Mouse (Mus musculus): ENCODE results near the gene Armh3. TPM values are rescaled to one million over a fixed set of nuclear protein-coding genes. Genes with fewer than 3 reads are reported as not detected.

Armh3 gene
- polyA plus RNA-seq, 1 experiment = 5.7 TPM

DNA sequence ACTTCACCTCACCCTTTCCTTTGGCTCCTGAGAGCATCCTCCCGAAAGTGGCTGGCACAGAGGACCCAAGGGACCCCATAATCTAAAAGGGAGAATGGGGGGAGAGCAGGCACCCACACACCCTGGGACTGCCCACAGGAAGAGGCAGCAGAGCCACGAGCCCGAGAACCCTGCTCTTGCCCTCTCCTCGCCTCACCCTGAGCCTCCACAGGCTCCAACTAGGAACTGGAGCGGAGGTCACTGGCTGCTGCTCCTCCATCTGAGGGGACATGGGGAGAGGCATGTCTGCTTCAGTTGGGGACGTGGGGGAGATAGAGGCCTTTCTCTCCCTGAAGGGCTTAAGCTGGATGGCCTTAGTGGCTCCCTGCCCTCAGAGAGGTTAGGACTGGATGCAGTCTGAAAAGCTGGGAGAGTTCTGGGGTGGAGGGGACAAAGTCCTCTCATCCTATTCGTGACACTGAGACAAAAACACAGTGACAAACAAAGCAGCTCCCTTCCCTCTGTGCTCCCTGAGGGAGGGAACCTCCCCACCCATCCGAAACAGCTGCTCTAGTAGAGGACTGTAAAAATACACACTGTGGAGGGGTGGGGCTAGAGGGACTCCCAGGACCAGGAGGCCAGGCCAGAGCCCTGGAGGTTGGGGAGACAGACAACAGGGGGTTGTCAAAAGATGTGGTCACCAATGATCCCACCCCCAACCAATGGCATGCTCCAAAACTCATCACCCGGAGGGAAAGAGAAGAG, 33.6 kb upstream of the Armh3 start:
- Histone ChIP-seq H3K36me3 (ENCODE audit: control insufficient read depth, insufficient read depth, low read length) (no peaks in the 10 kb centered on the region), H3K4me3 (ENCODE audit: control insufficient read depth, low read depth, low read length) (no peak overlapping the region), H3K27me3 (ENCODE audit: control insufficient read depth, insufficient read depth, low read length) (no peaks in the 10 kb centered on the region), H3K4me1 (ENCODE audit: control insufficient read depth, insufficient read depth, low read length) (no peaks in the 10 kb centered on the region), H3K27ac (ENCODE audit: control insufficient read depth, insufficient read depth, low read depth, low read length) (no peak overlapping the region)
- TF ChIP-seq CTCF (IDR thresholded peaks at IDR 0.05; ENCODE audit: control insufficient read depth, insufficient read depth, insufficient replicate concordance, low read depth, low read length) = no peak
- TF ChIP-seq POLR2A (IDR thresholded peaks at IDR 0.05; ENCODE audit: control insufficient read depth, low read depth, low read length) = no peak

DNA sequence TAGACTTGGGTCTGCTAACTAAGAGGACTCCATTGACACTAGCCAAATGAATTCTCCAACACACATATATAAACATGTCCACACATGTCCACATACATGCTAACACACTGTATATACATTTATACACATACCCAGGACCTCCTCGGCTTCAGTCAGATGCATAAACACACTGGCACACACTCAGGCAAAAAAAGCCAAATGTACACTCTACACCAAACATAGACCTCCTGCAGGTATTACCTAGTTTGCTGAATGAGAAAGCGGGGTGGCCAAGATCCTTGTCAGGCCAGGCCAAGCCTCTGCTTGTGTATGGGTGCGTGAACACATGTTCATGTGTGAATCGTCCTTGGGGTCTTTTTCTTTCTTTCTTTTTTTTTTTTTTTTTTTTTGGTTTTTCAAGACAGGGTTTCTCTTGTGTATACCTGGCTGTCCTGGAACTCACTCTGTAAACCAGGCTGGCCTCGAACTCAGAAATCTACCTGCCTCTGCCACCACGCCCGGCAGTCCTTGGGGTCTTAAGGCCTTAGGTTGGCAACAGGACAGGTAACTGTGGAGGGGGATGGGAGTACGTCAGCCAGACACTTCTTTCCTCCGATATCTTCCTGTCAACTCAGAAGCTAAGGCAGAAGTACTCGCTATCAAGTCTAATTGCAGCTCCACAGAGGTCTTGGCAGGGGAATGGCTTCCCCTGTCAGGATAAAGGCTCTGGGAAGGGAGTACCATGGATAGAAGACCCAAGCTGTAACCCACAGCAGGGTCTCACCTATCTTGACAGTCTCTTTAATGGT, 32.1 kb upstream of the Armh3 start:
- Histone ChIP-seq H3K36me3 (ENCODE audit: control insufficient read depth, insufficient read depth, low read length) (no peaks in the 10 kb centered on the region), H3K4me1 (ENCODE audit: control insufficient read depth, insufficient read depth, low read length) (no peaks in the 10 kb centered on the region; the same call in 1 of the 2 replicates), H3K27me3 (ENCODE audit: control insufficient read depth, insufficient read depth, low read length) (no peaks in the 10 kb centered on the region), H3K27ac (ENCODE audit: control insufficient read depth, insufficient read depth, low read depth, low read length) (no peak overlapping the region), H3K4me3 (ENCODE audit: control insufficient read depth, low read depth, low read length) (no peak overlapping the region)
- TF ChIP-seq POLR2A (IDR thresholded peaks at IDR 0.05; ENCODE audit: control insufficient read depth, low read depth, low read length) (no peak), CTCF (IDR thresholded peaks at IDR 0.05; ENCODE audit: control insufficient read depth, insufficient read depth, insufficient replicate concordance, low read depth, low read length) (no peak)

DNA sequence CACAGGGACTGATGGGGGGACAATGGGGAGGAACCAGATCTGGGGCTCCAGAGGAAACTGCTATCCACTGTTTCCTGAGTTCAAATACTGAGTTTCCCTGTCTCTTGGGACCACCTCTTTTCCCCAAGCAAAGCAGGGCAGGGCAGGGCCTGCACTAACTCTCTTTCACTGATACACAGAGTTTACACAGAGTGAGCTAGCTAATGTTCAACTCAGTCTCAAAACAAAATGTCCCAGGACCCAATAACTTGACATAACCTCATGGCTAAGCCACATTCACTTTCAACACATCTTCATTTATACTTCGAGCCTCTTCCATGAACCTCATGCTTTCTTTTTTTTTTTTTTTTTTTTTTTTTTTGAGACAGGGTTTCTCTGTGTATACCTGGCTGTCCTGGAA, 31.4 kb upstream of the Armh3 start:
- no peaks in the 10 kb centered on the region for H3K36me3 ChIP-seq (ENCODE audit: control insufficient read depth, insufficient read depth, low read length)

DNA sequence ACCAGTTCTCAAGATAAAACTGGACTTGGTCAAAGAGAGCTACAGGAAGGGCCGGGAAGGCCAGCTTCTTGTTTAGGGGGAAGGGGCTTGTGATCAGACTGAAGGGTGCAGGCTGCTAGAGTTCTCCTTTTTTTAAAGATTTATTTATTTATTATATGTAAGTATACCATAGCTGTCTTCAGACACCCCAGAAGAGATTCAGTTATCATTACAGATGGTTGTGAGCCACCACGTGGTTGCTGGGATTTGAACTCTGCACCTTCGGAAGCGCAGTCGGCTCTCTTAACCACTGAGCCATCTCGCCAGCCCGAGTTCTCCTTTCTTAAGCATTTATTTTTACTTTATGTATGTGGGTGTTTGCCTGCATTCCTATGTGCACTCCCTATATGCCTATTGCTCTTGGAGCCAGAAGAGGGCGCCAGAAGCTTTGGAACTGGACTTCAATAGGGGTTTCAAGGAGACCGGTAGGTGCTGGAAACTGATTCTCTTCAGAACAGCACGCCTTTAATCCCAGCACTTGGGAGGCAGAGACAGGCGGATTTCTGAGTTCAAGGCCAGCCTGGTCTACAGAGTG, 30.5 kb upstream of the Armh3 start:
- no peaks in the 10 kb centered on the region; the same call in 1 of the 2 replicates for H3K4me1 ChIP-seq (ENCODE audit: control insufficient read depth, insufficient read depth, low read length)
- H3K27me3 ChIP-seq (ENCODE audit: control insufficient read depth, insufficient read depth, low read length) = no peaks in the 10 kb centered on the region
- no peak for TF ChIP-seq POLR2A (IDR thresholded peaks at IDR 0.05; ENCODE audit: control insufficient read depth, low read depth, low read length)
- TF ChIP-seq CTCF (IDR thresholded peaks at IDR 0.05; ENCODE audit: control insufficient read depth, insufficient read depth, insufficient replicate concordance, low read depth, low read length) = no peak
- H3K36me3 ChIP-seq (ENCODE audit: control insufficient read depth, insufficient read depth, low read length) = no peaks in the 10 kb centered on the region
- H3K4me3 ChIP-seq (ENCODE audit: control insufficient read depth, low read depth, low read length) = no peak overlapping the region
- no peak overlapping the region for H3K27ac ChIP-seq (ENCODE audit: control insufficient read depth, insufficient read depth, low read depth, low read length)

More for the DNA sequence above, 31.4 kb upstream of the Armh3 start:
- Histone ChIP-seq H3K27me3 (ENCODE audit: control insufficient read depth, insufficient read depth, low read length) (no peaks in the 10 kb centered on the region), H3K4me1 (ENCODE audit: control insufficient read depth, insufficient read depth, low read length) (no peaks in the 10 kb centered on the region; the same call in 1 of the 2 replicates), H3K27ac (ENCODE audit: control insufficient read depth, insufficient read depth, low read depth, low read length) (no peak overlapping the region), H3K4me3 (ENCODE audit: control insufficient read depth, low read depth, low read length) (no peak overlapping the region)
- no peak for TF ChIP-seq POLR2A (IDR thresholded peaks at IDR 0.05; ENCODE audit: control insufficient read depth, low read depth, low read length)
- TF ChIP-seq CTCF (IDR thresholded peaks at IDR 0.05; ENCODE audit: control insufficient read depth, insufficient read depth, insufficient replicate concordance, low read depth, low read length) = no peak

DNA sequence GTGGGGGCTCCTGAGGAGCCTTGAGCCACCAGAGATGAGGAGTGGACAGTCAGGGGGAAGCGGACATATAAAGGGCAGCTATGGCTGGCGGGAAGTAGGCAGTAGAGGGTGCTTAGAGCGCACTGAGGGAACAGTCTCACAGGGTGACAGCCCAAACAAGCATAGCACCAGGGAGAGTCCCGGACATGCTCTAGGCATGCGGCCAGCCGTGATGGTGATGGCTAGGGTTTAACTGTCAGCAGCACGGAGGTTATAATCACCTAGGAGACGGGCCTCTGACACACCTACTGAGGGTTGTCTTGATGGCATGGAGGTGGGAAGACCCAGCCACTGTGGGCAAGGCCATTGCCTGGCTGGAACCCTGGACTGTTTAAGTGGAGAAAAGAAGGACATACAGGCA, 28.3 kb upstream of the Armh3 start:
- Histone ChIP-seq H3K36me3 (ENCODE audit: control insufficient read depth, insufficient read depth, low read length) (no peaks in the 10 kb centered on the region), H3K27ac (ENCODE audit: control insufficient read depth, insufficient read depth, low read depth, low read length) (no peak overlapping the region), H3K4me1 (ENCODE audit: control insufficient read depth, insufficient read depth, low read length) (no peaks in the 10 kb centered on the region; the same call in 1 of the 2 replicates), H3K27me3 (ENCODE audit: control insufficient read depth, insufficient read depth, low read length) (no peaks in the 10 kb centered on the region), H3K4me3 (ENCODE audit: control insufficient read depth, low read depth, low read length) (no peak overlapping the region)
- TF ChIP-seq POLR2A (IDR thresholded peaks at IDR 0.05; ENCODE audit: control insufficient read depth, low read depth, low read length) (no peak), CTCF (IDR thresholded peaks at IDR 0.05; ENCODE audit: control insufficient read depth, insufficient read depth, insufficient replicate concordance, low read depth, low read length) (no peak)

DNA sequence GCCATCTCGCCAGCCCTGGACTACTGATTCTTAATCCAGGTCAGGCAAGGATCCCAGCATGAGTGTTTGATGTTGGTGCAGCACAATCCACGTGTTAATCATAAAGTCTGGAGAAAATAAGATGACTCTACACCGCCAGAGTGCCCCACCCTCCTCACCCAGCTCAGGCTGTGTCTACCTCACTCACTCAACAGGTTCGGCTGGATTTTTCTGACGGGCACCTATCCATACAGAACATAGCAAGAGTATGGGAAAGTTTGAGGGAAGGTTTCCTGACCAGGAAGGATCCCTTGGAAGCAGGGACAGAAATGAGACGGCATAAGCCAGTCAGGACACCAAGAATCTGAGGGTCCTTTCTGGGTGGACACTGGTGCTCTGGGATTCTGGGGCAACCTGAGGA, 26.7 kb upstream of the Armh3 start:
- H3K27me3 ChIP-seq (ENCODE audit: control insufficient read depth, insufficient read depth, low read length) = no peaks in the 10 kb centered on the region
- H3K4me3 ChIP-seq (ENCODE audit: control insufficient read depth, low read depth, low read length) = no peak overlapping the region
- no peaks in the 10 kb centered on the region; the same call in 1 of the 2 replicates for H3K4me1 ChIP-seq (ENCODE audit: control insufficient read depth, insufficient read depth, low read length)
- no peak overlapping the region for H3K27ac ChIP-seq (ENCODE audit: control insufficient read depth, insufficient read depth, low read depth, low read length)
- no peak for TF ChIP-seq POLR2A (IDR thresholded peaks at IDR 0.05; ENCODE audit: control insufficient read depth, low read depth, low read length)
- TF ChIP-seq CTCF (IDR thresholded peaks at IDR 0.05; ENCODE audit: control insufficient read depth, insufficient read depth, insufficient replicate concordance, low read depth, low read length) = no peak
- H3K36me3 ChIP-seq (ENCODE audit: control insufficient read depth, insufficient read depth, low read length) = no peaks in the 10 kb centered on the region

DNA sequence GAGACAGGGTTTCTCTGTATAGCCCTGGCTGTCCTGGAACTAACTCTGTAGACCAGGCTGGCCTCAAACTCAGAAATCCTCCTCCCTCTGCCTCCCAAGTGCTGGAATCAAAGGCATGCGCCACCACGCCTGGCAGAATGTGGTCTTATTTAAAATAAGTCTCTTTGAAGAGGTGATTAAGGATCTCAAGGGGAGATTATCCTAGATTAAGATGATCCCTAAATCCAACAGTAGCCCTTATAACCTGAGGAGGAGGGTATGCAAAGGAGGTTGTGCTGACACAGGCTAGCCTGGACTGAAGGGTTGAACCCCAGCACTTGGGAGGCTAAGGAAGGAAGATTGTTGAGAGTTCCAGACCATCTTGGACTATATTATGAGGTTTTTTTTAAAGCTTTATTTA, 17.7 kb upstream of the Armh3 start:
- H3K27ac ChIP-seq (ENCODE audit: control insufficient read depth, insufficient read depth, low read depth, low read length) = no peak overlapping the region
- H3K4me3 ChIP-seq (ENCODE audit: control insufficient read depth, low read depth, low read length) = no peak overlapping the region
- no peaks in the 10 kb centered on the region for H3K27me3 ChIP-seq (ENCODE audit: control insufficient read depth, insufficient read depth, low read length)
- TF ChIP-seq CTCF (IDR thresholded peaks at IDR 0.05; ENCODE audit: control insufficient read depth, insufficient read depth, insufficient replicate concordance, low read depth, low read length) (no peak), POLR2A (IDR thresholded peaks at IDR 0.05; ENCODE audit: control insufficient read depth, low read depth, low read length) (no peak)
- H3K36me3 ChIP-seq (ENCODE audit: control insufficient read depth, insufficient read depth, low read length) = no peaks in the 10 kb centered on the region
- H3K4me1 ChIP-seq (ENCODE audit: control insufficient read depth, insufficient read depth, low read length) = peaks cover 3% of the 10 kb centered on the region; the same call in 1 of the 2 replicates

Measured in testis, adult 2 months (tissue).